Mouse (Mus musculus) stomach, embryonic 14.5 days (tissue): ENCODE measurements at regions not wholly inside any gene's neighbourhood (a gene's known extent, or its start where the extent isn't known, plus 50 kb on each side); places are given as distances from the start of the nearest gene placed in this dataset.

Experiments used
- ATAC-seq: fragments of 200-750 bp; cut with Nextera tagmentation; 2 replicates; pipeline ENCODE4 v1.8.0; 2017; ENCODE audit warnings: low read depth, moderate TSS enrichment; ENCODE audit not compliant: insufficient number of reproducible peaks, insufficient read depth, low FRiP score
- H3K27ac ChIP-seq: fragments of 300-500 bp; sonication (generic); 2 replicates; pipeline ENCODE4 v1.5.1; 2014; ENCODE audit warnings: mild to moderate bottlenecking, low read length, moderate library complexity, mixed read lengths
- H3K27me3 ChIP-seq: fragments of 300-500 bp; sonication (generic); 2 replicates; pipeline ENCODE4 v1.6.1; 2014; ENCODE audit warnings: low read length, control low read depth, mixed read lengths; ENCODE audit not compliant: control insufficient read depth, insufficient read depth
- H3K36me3 ChIP-seq: fragments of 300-500 bp; sonication (generic); 2 replicates; pipeline ENCODE4 v1.6.1; 2014; ENCODE audit warnings: mild to moderate bottlenecking, control low read depth, low read length, moderate library complexity, mixed read lengths; ENCODE audit not compliant: control insufficient read depth, insufficient read depth
- H3K4me1 ChIP-seq: fragments of 300-500 bp; sonication (generic); 2 replicates; pipeline ENCODE4 v1.6.1; 2014; ENCODE audit warnings: low read length, control low read depth, mixed read lengths; ENCODE audit not compliant: control insufficient read depth, insufficient read depth
- H3K4me2 ChIP-seq: fragments of 300-500 bp; sonication (generic); replicated peaks from 2 replicates; pipeline ENCODE4 v1.6.1; 2014; ENCODE audit warnings: low read depth, low read length, control low read depth
- H3K4me3 ChIP-seq: fragments of 300-500 bp; sonication (generic); 2 replicates; pipeline ENCODE4 v1.5.1; 2014; ENCODE audit warnings: low read depth, low read length, control low read depth
- H3K9ac ChIP-seq: fragments of 300-500 bp; sonication (generic); replicated peaks from 2 replicates; pipeline ENCODE4 v1.6.1; 2014; ENCODE audit warnings: low read depth, mild to moderate bottlenecking, control low read depth, low read length, moderate library complexity, mixed read lengths
- H3K9me3 ChIP-seq: fragments of 300-500 bp; sonication (generic); 2 replicates; pipeline ENCODE4 v1.6.1; 2016; ENCODE audit warnings: low read depth, low read length, control low read depth; ENCODE audit not compliant: control insufficient read depth
- WGBS: fragments of 180-500 bp; shearing (Covaris S2); extraction: QIAGEN DNeasy Blood & Tissue Kit; methylation state at CpG from one replicate; pipeline ENCODE4 v1.1.7; 2014; 5-methylcytosine and 5-hydroxymethylcytosine counted together

- ATAC-seq: no peak
- no peaks in the 10 kb centered on the region for H3K27me3 ChIP-seq
- 0 out of 2 replicates have a peak overlapping the region, but pooled peaks have one; percentile 6 for H3K27ac ChIP-seq
- 39% methylated on average over 9 of the region's 9 CpGs for WGBS
- peak overlapping the region; percentile 39 for H3K4me2 ChIP-seq
- no peaks in the 10 kb centered on the region for H3K36me3 ChIP-seq
- 0 out of 2 replicates have a peak overlapping the region, but pooled peaks have one; percentile 3 for H3K4me3 ChIP-seq
- H3K9me3 ChIP-seq: no peaks in the 10 kb centered on the region
- peaks cover 12% of the 10 kb centered on the region for H3K4me1 ChIP-seq
- H3K9ac ChIP-seq: no peak overlapping the region
Measured at GRCm38 (mm10) chr7:71224320-71224865, 126.9 kb downstream of the Gm10295 start.

GRCm38 (mm10) chr7:71223513-71224319 lies 127.6 kb downstream of the Gm10295 start:
- no peak for ATAC-seq
- H3K4me3 ChIP-seq: 0 out of 2 replicates have a peak overlapping the region, but pooled peaks have one; percentile 3
- no peak overlapping the region for H3K9ac ChIP-seq
- H3K27ac ChIP-seq: 0 out of 2 replicates have a peak overlapping the region, but pooled peaks have one; percentile 6
- WGBS: 20% methylated on average over 17 of the region's 17 CpGs
- no peaks in the 10 kb centered on the region for H3K36me3 ChIP-seq
- no peaks in the 10 kb centered on the region for H3K9me3 ChIP-seq
- peak overlapping the region; percentile 39 for H3K4me2 ChIP-seq
- no peaks in the 10 kb centered on the region for H3K27me3 ChIP-seq
- peaks cover 12% of the 10 kb centered on the region for H3K4me1 ChIP-seq

- Histone ChIP-seq H3K36me3 (no peaks in the 10 kb centered on the region), H3K9me3 (no peaks in the 10 kb centered on the region), H3K4me1 (peaks cover 11% of the 10 kb centered on the region), H3K4me3 (no peak overlapping the region), H3K27ac (peak overlapping the region; percentile 66; the same call in 1 of the 2 replicates), H3K9ac (no peak overlapping the region), H3K4me2 (no peak overlapping the region), H3K27me3 (no peaks in the 10 kb centered on the region)
- WGBS: 51% methylated on average over 7 of the region's 7 CpGs
- ATAC-seq: no peak
Measured at GRCm38 (mm10) chr7:71217344-71217743, 133.9 kb downstream of the Gm10295 start.

- no peaks in the 10 kb centered on the region for H3K36me3 ChIP-seq
- H3K27me3 ChIP-seq: no peaks in the 10 kb centered on the region
- peak overlapping the region; percentile 66; the same call in 1 of the 2 replicates for H3K27ac ChIP-seq
- ATAC-seq: no peak
- no peak overlapping the region for H3K4me3 ChIP-seq
- no peaks in the 10 kb centered on the region for H3K9me3 ChIP-seq
- WGBS: 23% methylated on average over 2 of the region's 2 CpGs
- H3K9ac ChIP-seq: no peak overlapping the region
- H3K4me1 ChIP-seq: peaks cover 11% of the 10 kb centered on the region
- no peak overlapping the region for H3K4me2 ChIP-seq
Measured at GRCm38 (mm10) chr7:71216808-71217207, 134.5 kb downstream of the Gm10295 start.

- no peaks in the 10 kb centered on the region for H3K9me3 ChIP-seq
- H3K4me1 ChIP-seq: peaks cover 11% of the 10 kb centered on the region
- H3K36me3 ChIP-seq: no peaks in the 10 kb centered on the region
- 48% methylated on average over 13 of the region's 13 CpGs for WGBS
- no peak for ATAC-seq
- H3K4me2 ChIP-seq: no peak overlapping the region
- no peaks in the 10 kb centered on the region for H3K27me3 ChIP-seq
- H3K27ac ChIP-seq: no peak overlapping the region
- no peak overlapping the region for H3K4me3 ChIP-seq
- H3K9ac ChIP-seq: no peak overlapping the region
Measured at GRCm38 (mm10) chr7:71214500-71215055, 136.7 kb downstream of the Gm10295 start.

GRCm38 (mm10) chr7:71193131-71193530 lies 158.2 kb downstream of the Gm10295 start:
- no peak overlapping the region for H3K9ac ChIP-seq
- H3K27ac ChIP-seq: no peak overlapping the region
- H3K4me3 ChIP-seq: no peak overlapping the region
- H3K36me3 ChIP-seq: no peaks in the 10 kb centered on the region
- WGBS: 25% methylated on average over 7 of the region's 7 CpGs
- H3K4me1 ChIP-seq: peaks cover 2% of the 10 kb centered on the region; the same call in 1 of the 2 replicates
- ATAC-seq: no peak
- no peak overlapping the region for H3K4me2 ChIP-seq
- H3K27me3 ChIP-seq: no peaks in the 10 kb centered on the region
- H3K9me3 ChIP-seq: no peaks in the 10 kb centered on the region

GRCm38 (mm10) chr7:71190161-71190711 lies 161.0 kb downstream of the Gm10295 start:
- Histone ChIP-seq H3K4me3 (no peak overlapping the region), H3K36me3 (no peaks in the 10 kb centered on the region), H3K27me3 (no peaks in the 10 kb centered on the region), H3K4me1 (peaks cover 2% of the 10 kb centered on the region; the same call in 1 of the 2 replicates), H3K9ac (no peak overlapping the region), H3K9me3 (no peaks in the 10 kb centered on the region), H3K4me2 (no peak overlapping the region), H3K27ac (no peak overlapping the region)
- WGBS: 85% methylated on average over 12 of the region's 12 CpGs
- no peak for ATAC-seq

- Histone ChIP-seq H3K4me3 (no peak overlapping the region), H3K9ac (no peak overlapping the region), H3K36me3 (no peaks in the 10 kb centered on the region), H3K9me3 (no peaks in the 10 kb centered on the region), H3K27me3 (no peaks in the 10 kb centered on the region), H3K27ac (no peak overlapping the region), H3K4me2 (no peak overlapping the region), H3K4me1 (peaks cover 2% of the 10 kb centered on the region; the same call in 1 of the 2 replicates)
- no peak for ATAC-seq
- WGBS: 83% methylated on average over 6 of the region's 6 CpGs
Measured at GRCm38 (mm10) chr7:71189757-71190156, 161.5 kb downstream of the Gm10295 start.
